Mouse (Mus musculus) adrenal gland, adult 18-20 months (tissue): Measurements from ENCODE around the gene Pde6g. TPM values are rescaled to one million over a fixed set of nuclear protein-coding genes. Genes with fewer than 3 reads are reported as not detected.
"Not testable (repeated sequence)": the region's sequence is repeated elsewhere in the genome, so short reads cannot be mapped to it uniquely, and the experiment has no call there.

Experiments
- DNase-seq, 2 experiments: peaks; one replicate each; pipeline ENCODE4 v3.0.0; 2021 to 2022; ENCODE audit warnings: low spot score in 2 of 2
- total RNA-seq, 2 experiments: library from RNA; stranded (reverse); gene quantifications; 1 replicate in 1 of 2; 2 replicates in 1 of 2; pipeline ENCODE4 v1.2.3; 2021

Pde6g gene
- total RNA-seq, 2 experiments from 2014 or later, result 0.27 TPM; not detected in 1

DNA sequence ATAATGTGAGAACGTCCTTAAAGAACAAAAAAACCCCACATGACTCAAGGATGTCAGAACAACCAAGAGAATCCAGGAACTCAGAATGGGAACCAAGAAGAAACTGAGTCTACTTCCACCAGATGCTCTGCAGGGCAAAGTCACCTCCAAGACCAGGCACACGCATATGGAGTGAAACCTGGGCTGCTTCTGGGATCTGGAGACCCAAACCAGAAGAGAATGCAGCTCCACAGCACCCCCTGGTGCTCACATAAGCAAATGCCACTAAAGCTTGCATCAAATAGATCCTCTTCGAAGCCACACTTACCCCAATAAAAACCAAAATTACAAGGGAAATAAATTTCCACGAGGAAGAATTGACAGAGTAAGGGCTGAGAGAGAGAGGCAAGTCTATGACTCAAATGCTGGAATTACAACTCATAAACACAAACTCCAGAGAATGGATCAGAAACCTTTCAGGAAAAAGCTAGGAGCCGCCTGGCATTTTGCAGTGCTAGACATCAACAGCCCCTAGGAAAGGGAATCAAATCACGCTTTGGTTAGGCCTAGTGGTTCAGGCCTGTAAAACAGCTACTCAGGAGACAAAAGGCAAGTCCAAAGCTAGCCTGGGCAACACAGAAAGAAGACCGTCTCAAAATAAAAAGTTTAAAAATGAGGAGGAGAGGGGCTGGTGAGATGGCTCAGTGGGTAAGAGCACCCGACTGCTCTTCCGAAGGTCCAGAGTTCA is 29.6 kb downstream of the Pde6g start:
- DNase-seq, result peak; percentile 68 to 69

DNA sequence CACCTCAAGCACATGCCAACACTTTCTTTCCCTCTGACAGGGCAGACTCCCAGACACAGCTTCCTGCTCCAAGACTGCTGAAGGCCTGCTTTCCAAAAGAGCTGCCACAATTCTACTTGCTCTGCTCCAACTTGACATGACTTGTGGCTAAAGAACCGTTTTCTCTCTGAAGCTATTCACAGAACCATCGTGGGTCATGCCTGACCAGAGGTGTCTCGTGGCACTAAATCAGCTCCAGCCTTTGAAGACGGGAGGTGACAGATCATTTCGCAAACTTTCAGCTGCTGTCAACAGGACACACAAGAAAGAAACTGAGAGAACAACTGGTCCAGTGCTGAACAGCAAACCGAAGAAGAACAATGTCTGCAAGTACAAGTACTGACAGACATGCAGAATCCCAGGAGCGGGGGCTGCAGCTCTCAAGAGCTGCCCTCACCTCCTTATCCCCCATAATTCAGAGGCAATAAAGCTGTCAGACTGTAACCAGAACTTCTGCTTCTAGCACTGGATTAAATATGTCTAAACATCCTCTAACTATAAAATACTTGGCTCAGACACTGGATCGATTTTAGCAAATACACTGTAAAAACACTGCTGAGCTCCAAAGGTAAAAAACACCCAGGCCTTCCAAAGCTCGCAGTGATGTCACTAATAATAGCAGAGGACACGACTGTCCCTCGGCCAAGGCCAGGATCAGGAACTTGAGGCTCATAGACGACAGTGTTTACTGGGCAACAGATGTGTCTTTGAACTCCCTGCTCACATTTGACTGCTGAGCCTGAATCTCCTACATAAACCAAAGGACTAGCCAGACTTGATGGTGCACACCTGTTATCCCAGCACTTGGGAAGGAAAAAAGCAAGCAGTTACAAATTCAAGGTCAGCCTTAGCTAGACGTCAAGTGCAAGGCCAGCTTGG is 30.4 kb downstream of the Pde6g start:
- peak in 1 of 2 experiments; percentile 16 for DNase-seq

- no peak for DNase-seq
Measured at GRCm38 (mm10) chr11:120418592-120418991, 34.7 kb downstream of the Pde6g start.

DNA sequence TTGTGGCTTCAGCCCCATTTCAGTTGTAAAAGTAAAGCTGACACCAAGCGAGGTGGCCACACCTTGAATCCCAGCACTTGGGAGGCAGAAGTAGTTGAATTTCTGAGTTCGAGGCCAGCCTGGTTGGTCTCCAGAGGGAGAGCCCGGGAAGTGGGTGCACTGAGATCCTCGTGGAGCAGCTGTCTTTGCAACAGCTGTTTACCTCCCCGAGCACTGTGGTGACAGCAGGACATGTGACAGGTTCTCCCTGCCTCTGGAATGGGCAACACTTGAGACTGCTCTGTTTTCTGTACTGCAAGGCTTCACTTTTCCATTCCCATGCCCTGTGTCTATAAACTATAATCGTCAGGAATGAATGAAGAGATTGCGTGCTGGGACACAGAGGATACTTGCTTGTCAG is 35.4 kb downstream of the Pde6g start:
- no peak for DNase-seq

GRCm38 (mm10) chr11:120413621-120414020 is 39.7 kb downstream of the Pde6g start:
- DNase-seq, result not testable (repeated sequence)

DNA sequence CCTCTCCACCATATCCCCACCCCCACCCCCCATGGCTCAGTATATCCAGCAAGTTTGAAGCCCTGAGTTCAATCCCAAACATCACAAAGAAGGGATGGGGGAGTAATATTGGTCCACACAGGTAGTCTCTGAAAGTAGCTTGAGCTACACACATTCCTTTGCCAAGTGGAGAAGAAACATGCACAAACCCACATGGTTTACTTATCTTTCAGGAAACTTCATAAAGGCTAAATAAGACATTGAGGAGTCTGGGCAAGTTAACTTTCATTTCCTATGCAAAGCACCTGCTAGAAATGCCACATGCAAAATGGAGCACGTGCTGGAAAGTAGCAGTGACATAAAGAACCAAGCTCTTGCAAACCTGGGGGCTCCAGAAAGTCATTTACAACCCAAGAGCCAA is 46.9 kb downstream of the Pde6g start:
- no peak for DNase-seq

- no peak for DNase-seq
Measured at GRCm38 (mm10) chr11:120405867-120406266, 47.4 kb downstream of the Pde6g start.

DNA sequence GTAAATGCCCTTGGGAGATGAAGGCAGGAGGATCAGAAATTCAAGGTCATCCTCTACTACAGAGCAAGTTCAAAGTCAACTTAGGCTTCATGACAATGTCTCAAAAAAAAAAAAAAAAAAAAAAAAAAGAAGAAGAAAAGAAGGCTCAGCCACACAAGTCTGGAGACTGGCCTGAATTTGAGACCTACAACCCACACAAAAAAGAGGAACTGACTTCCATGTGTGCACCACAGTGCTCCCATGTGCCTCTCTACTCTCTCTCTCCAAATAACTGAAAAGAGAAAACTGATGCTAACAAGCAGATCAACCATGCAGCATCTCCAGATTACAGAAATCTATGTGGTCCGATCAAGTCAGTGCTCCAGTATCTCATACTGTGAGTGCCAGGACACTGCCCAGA is 48.5 kb downstream of the Pde6g start:
- no peak for DNase-seq

GRCm38 (mm10) chr11:120399319-120399718 is 54.0 kb downstream of the Pde6g start:
- no peak for DNase-seq

Other genes with a start within 250 kb of the Pde6g start
- 1 to 10 TPM; 7.8 to 8.9 TPM for gene Bahcc1, start 220.6 kb downstream of the Pde6g start, total RNA-seq
- 1,000 to 10,000 TPM in 1 of 2 experiments, 100 to 1,000 TPM in 1; 972 to 2,157 TPM for gene Actg1, start 105.0 kb downstream of the Pde6g start, total RNA-seq
- gene Fscn2, start 92.0 kb downstream of the Pde6g start, total RNA-seq, result under 1 TPM in 1 of 2 experiments, not detected in 1; 0.33 TPM
- 10 to 100 TPM; 15.1 to 19.7 TPM for gene Faap100, start 74.7 kb downstream of the Pde6g start, total RNA-seq
- gene Nploc4, start 15.8 kb downstream of the Pde6g start, total RNA-seq, result 10 to 100 TPM; 85.2 to 95.8 TPM
- 1 to 10 TPM in 1 of 2 experiments, not detected in 1; 4.5 TPM for gene Tspan10, start 10.9 kb downstream of the Pde6g start, total RNA-seq
- gene Oxld1, start 4.6 kb upstream of the Pde6g start, total RNA-seq, result 10 to 100 TPM; 19.8 to 30.4 TPM
- gene Ccdc137, start 4.6 kb upstream of the Pde6g start, total RNA-seq, result 10 to 100 TPM; 36.0 to 37.3 TPM
- gene Arl16, start 14.1 kb upstream of the Pde6g start, total RNA-seq, result 10 to 100 TPM; 21.5 to 22.3 TPM
- gene Mrpl12, start 31.1 kb upstream of the Pde6g start, total RNA-seq, result 100 to 1,000 TPM; 104 to 140 TPM
- gene Slc25a10, start 38.3 kb upstream of the Pde6g start, total RNA-seq, result 100 to 1,000 TPM in 1 of 2 experiments, 10 to 100 TPM in 1; 97.2 to 106 TPM
- 1 to 10 TPM in 1 of 2 experiments, under 1 TPM in 1; 0.96 to 3.0 TPM for gene Gcgr, start 77.2 kb upstream of the Pde6g start, total RNA-seq
- 10 to 100 TPM; 46.6 to 57.8 TPM for gene Mcrip1, start 96.2 kb upstream of the Pde6g start, total RNA-seq
- 1 to 10 TPM in 1 of 2 experiments, under 1 TPM in 1; 0.42 to 1.1 TPM for gene Ppp1r27, start 97.6 kb upstream of the Pde6g start, total RNA-seq
- 100 to 1,000 TPM; 440 to 468 TPM for gene P4hb, start 119.8 kb upstream of the Pde6g start, total RNA-seq
- gene Arhgdia, start 128.1 kb upstream of the Pde6g start, total RNA-seq, result 100 to 1,000 TPM; 326 to 340 TPM
- gene Alyref, start 144.9 kb upstream of the Pde6g start, total RNA-seq, result 10 to 100 TPM; 80.7 to 92.4 TPM
- gene Anapc11, start 144.9 kb upstream of the Pde6g start, total RNA-seq, result 10 to 100 TPM; 75.5 to 95.4 TPM
- 1 to 10 TPM in 1 of 2 experiments, not detected in 1; 1.2 TPM for gene Npb, start 155.0 kb upstream of the Pde6g start, total RNA-seq
- 100 to 1,000 TPM; 300 to 301 TPM for gene Pcyt2, start 164.4 kb upstream of the Pde6g start, total RNA-seq
- gene Sirt7, start 171.7 kb upstream of the Pde6g start, total RNA-seq, result 10 to 100 TPM; 34.3 to 70.6 TPM
- 10 to 100 TPM; 56.3 to 69.3 TPM for gene Mafg, start 180.1 kb upstream of the Pde6g start, total RNA-seq
- 1 to 10 TPM; 1.4 to 2.1 TPM for gene Pycr1, start 190.3 kb upstream of the Pde6g start, total RNA-seq
- gene Myadml2, start 194.7 kb upstream of the Pde6g start, total RNA-seq, result under 1 TPM in 1 of 2 experiments, not detected in 1; 0.99 TPM
- 1 to 10 TPM; 2.8 to 6.6 TPM for gene Notum, start 207.7 kb upstream of the Pde6g start, total RNA-seq
- gene Aspscr1, start 219.5 kb upstream of the Pde6g start, total RNA-seq, result 10 to 100 TPM; 62.6 to 77.7 TPM